Mouse (Mus musculus) adrenal gland, adult 18-20 months (tissue): ENCODE measurements around the gene Arl14ep. TPM values are rescaled to one million over a fixed set of nuclear protein-coding genes. Genes with fewer than 3 reads are reported as not detected.
"Not testable (repeated sequence)": the region's sequence is repeated elsewhere in the genome, so short reads cannot be mapped to it uniquely, and the experiment has no call there.

ENCODE experiments used
- DNase-seq, 2 experiments: peaks; one replicate each; pipeline ENCODE4 v3.0.0; 2021 to 2022; ENCODE audit warnings: low spot score in 2 of 2
- long read RNA-seq, 2 experiments: library from polyadenylated mRNA; stranded (forward); transcript quantifications; one replicate each; pipeline ENCODE4 v2.0.0; 2021
- total RNA-seq, 2 experiments: library from RNA; stranded (reverse); gene quantifications; 1 replicate in 1 of 2; 2 replicates in 1 of 2; pipeline ENCODE4 v1.2.3; 2021

Arl14ep gene
- 10 to 100 TPM; 26.2 to 29.3 TPM for total RNA-seq
- long read RNA-seq, experiment 1, partial matches to known transcripts = 0 of 3 reads
- long read RNA-seq, experiment 1, other reads (novel, unspliced or antisense) = 1 of 3 reads
- long read RNA-seq, experiment 2, partial matches to known transcripts = 0 of 4 reads
- long read RNA-seq, experiment 2, other reads (novel, unspliced or antisense) = 2 of 4 reads

GRCm38 (mm10) chr2:106973959-106974639 is at the start of gene Arl14ep:
Gene Arl14ep (minus strand): TSS chr2:106974424.
- peak; percentile 74 to 80 for DNase-seq

- no peak for DNase-seq
Observed at GRCm38 (mm10) chr2:107022713-107023112, 48.5 kb upstream of the Arl14ep start.

- no peak for DNase-seq
Observed at GRCm38 (mm10) chr2:107019331-107019730, 45.1 kb upstream of the Arl14ep start.

GRCm38 (mm10) chr2:107013161-107013560 is 38.9 kb upstream of the Arl14ep start:
- no peak for DNase-seq

DNA sequence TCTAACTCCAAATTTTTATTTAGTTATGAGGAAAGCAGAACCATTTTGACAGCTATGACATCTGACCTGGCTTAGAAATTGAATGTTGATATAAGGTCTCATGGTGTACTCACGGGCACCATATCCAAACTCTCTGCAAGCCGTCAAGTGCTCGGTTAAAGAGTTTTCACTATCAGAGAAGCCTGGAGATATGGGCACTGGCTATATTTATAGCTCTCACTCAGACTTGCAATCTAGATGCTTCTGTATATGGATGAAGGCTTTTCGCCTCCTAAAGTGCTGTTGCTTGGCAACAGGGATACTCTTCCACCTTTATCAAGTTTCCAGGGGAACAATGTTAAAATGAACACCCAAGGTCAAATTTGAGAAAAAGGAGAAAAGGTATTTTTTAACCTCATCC is 38.1 kb upstream of the Arl14ep start:
- DNase-seq = no peak

GRCm38 (mm10) chr2:107010160-107010559 is 35.9 kb upstream of the Arl14ep start:
- peak in 1 of 2 experiments; percentile 8 for DNase-seq

DNA sequence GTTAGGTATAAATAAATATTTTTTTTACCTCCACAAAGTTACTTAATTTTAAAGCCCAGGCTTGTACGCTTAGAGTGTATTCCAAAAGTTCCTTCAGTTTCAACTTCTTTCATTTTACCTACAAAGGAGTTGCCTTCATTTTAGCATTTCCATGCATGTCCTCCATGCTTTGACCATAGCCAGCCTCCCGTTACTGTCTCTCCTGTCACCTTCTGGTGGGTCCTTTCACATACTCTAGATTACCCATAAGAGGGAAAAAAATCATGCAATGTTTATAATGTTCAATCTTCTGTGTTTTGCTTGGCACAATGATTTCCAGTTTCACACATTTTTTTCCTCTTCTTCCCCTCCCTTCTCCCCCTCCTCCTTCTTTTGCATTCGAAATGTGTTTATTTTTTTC is 32.2 kb upstream of the Arl14ep start:
- DNase-seq = no peak

GRCm38 (mm10) chr2:107005876-107006275 is 31.7 kb upstream of the Arl14ep start:
- DNase-seq = not testable (repeated sequence)

DNA sequence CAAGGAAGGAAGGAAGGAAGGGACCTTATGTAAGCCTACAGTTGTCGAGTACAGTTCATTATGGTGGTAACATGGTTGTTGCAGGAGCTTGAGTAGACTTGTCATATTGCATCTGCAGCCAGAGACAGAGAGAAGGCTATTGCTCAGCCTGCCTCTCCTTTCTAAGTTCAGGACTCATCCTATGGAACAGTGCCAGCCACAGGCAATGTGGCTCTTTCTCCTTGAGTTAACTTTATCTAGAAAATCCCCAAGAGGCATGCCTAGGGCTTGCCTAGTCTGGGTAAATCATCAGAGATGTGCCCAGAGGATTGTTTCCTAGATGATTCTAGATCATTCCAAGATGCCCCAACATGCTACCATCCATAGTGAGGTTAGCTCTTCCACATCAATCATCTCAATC is 17.0 kb upstream of the Arl14ep start:
- no peak for DNase-seq

DNA sequence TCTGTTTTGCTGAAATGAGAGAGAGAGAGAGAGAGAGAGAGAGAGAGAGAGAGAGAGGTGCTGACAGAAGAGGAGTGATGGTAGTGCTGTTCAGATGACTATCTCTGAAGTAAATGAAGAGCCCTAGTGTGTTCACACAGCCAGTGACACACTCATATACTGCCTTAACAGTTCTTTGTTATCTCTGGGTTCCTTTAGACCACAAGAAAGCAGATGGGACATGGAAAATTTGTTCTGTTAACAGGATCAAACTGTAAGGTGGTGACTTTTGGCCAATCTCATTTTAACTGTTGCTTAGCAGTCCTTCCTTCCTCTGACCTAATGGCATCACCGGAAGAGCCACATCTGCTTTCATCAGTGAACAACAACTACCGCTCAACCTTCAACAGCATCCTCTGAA is 10.7 kb upstream of the Arl14ep start:
- no peak for DNase-seq

DNA sequence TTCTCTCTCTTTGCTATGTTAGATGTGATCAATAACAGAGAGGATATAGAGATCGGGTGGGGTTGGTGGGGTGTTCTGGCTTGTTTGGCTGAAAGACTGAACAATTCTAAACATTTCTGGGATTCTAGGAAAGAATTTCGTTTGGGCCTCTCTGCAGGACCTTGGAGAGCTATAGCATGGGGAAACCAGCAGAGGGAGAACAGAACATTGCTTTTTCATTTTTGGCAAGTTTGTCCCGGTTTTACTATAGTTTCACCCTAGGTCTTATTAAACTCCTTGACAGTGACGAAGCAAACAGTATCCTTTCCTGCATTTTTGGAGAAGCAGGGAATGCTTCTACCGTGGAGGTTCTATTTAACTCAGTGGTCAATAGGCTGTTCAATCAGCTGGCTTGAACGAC is 8.3 kb upstream of the Arl14ep start:
- no peak for DNase-seq

GRCm38 (mm10) chr2:106976472-106976871 is 2.2 kb upstream of the Arl14ep start:
- DNase-seq = no peak

- DNase-seq = no peak
Observed at GRCm38 (mm10) chr2:106973332-106973958, 779 bp downstream of the Arl14ep start.

DNA sequence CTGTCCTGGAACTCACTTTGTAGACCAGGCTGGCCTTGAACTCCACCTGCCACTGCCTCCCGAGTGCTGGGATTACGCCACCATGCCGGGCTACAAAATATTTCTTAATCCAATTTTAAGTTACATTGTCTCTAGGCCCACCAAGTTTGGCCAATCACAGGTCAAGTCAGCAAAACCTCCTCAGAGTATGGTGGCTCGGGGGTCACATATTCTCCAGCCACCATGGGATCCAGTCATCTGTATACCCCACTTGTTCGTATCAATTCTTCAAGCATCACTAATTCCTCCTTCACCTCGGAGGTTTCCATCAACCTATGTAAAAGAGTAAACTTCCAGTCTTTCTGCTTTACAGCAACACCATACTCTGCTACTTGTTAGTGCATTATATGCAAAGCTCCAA is 1.4 kb downstream of the Arl14ep start:
- no peak for DNase-seq

DNA sequence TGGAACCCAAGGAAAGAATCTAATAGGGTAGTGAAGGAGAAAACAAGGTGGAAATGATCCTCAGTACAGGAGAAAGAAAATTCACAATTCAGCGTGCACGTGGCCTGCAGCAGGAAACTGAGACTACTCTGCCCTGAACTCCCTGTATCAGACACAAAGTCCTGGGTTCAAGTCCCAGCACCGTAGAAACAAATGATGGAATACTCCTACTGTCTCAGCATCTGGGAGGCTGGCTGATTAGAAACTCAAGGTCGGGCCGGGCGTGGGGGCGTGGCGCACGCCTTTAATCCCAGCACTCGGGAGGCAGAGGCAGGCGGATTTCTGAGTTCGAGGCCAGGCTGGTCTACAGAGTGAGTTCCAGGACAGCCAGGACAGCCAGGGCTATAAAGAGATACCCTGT is 3.3 kb downstream of the Arl14ep start:
- no peak for DNase-seq

GRCm38 (mm10) chr2:106968320-106968719 is 5.9 kb downstream of the Arl14ep start:
- no peak for DNase-seq

DNA sequence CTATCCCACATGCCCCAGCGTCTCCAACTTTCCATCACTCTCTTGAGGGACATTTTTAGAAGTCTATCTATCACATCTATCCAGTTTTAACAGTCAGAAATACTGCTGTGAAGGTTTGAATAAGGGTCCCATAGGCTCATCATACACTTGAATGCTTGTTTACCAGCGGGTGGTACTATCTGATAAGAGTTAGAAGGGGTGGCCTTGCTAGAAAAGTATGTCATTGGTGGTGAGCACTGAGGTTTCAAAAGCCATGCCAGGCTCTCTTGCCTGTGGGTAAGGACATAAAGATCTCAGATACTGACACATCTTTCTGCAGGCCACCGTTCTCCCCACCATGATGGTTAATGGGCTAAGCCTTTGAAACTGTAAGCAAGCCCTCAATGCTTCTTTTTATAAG is 10.7 kb downstream of the Arl14ep start:
- no peak for DNase-seq

- no peak for DNase-seq
Observed at GRCm38 (mm10) chr2:106961650-106962049, 12.6 kb downstream of the Arl14ep start.

GRCm38 (mm10) chr2:106961066-106961465 is 13.2 kb downstream of the Arl14ep start:
- no peak for DNase-seq

- DNase-seq = no peak
Observed at GRCm38 (mm10) chr2:106960237-106960636, 14.0 kb downstream of the Arl14ep start.

DNA sequence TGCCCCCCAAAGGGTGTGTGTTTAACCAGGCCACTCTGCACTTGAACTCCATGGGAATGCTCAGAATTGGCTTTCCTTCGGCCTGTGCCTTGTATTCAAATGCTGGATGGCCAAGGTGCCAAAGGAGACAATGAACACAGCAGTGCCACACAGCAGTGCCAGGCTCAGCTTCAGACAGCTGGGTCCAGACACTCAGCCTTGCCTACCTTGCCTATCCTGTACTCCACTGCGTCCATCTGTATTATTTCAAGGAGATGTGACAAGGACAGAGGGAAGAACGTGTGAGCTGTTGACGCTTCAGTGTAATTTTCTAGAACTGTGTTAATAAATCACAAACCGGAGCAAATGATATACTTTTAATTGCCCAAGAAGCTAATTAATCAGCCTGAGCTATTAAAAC is 14.8 kb downstream of the Arl14ep start:
- no peak for DNase-seq

DNA sequence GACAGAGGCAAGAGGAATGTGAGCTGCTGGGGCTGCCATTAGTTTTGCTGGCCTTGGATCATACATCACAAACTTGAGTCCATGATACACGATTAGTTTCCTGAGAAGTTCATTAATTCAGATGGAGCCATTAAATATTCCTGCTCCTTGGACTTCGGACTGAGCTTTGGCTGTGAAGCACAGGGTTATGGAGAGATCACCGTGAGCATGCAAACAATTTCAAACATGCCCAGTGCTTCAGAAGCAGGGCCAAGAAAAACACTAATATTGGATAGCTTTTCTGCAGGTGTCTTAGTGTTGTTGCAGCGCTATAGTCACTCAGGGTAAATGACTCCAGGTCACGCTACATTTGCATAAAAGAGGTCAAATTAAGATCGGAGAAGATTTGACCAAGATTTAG is 15.3 kb downstream of the Arl14ep start:
- no peak for DNase-seq

DNA sequence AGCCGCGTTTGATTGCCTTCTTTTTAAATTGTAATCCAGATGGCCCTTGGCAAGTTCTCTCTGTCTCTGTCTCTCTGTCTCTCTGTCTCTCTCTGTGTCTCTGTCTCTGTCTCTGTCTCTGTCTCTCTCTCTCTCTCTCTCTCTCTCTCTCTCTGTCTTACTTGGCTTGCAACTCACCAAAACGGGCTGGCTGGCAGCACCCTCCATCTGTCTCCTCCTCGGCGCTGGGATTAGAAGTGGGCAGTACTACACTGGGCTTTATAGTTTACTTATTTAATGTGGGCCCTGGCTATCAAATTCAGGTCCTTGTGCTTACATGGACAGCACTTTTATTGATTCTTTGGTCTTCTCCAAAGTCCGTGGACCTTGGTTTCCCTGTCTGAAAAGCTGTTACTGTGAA is 18.1 kb downstream of the Arl14ep start:
- no peak for DNase-seq
